Mouse (Mus musculus) cerebellum, postnatal 25 days (tissue): ENCODE measurements around the gene Slc4a5.
A peak's percentile ranks its signal among the peaks of the same experiment; 100 is the strongest.

Experiments used
- DNase-seq, 2 experiments: peaks; one replicate each; pipeline ENCODE4 v3.0.0; 2021; ENCODE audit warnings: mixed read lengths in 2 of 2

Slc4a5 gene

GRCm38 (mm10) chr6:83233306-83233705 lies 13.7 kb downstream of the Slc4a5 start:
- DNase-seq = no peak

GRCm38 (mm10) chr6:83234280-83234741 lies 14.7 kb downstream of the Slc4a5 start:
- DNase-seq = peak in 1 of 2 experiments; percentile 8

- no peak for DNase-seq
These were observed 17.5 kb downstream of the Slc4a5 start for GRCm38 (mm10) chr6:83237123-83237522.

- no peak for DNase-seq
These were observed 24.9 kb downstream of the Slc4a5 start for GRCm38 (mm10) chr6:83244422-83245061.

GRCm38 (mm10) chr6:83245134-83245533 lies 25.5 kb downstream of the Slc4a5 start:
- peak; percentile 57 to 78 for DNase-seq

GRCm38 (mm10) chr6:83245997-83246396 lies 26.4 kb downstream of the Slc4a5 start:
- no peak for DNase-seq

GRCm38 (mm10) chr6:83246750-83247149 lies 27.1 kb downstream of the Slc4a5 start:
- DNase-seq = no peak

GRCm38 (mm10) chr6:83247153-83247552 lies 27.5 kb downstream of the Slc4a5 start:
- DNase-seq = no peak

GRCm38 (mm10) chr6:83254242-83254641 lies 34.6 kb downstream of the Slc4a5 start:
- no peak for DNase-seq

GRCm38 (mm10) chr6:83264516-83264915 lies 44.9 kb downstream of the Slc4a5 start:
- DNase-seq = no peak

GRCm38 (mm10) chr6:83265253-83265652 lies 45.6 kb downstream of the Slc4a5 start:
- DNase-seq = no peak

- DNase-seq = no peak
These were observed 46.0 kb downstream of the Slc4a5 start for GRCm38 (mm10) chr6:83265653-83266052.

- peak in 1 of 2 experiments; percentile 26 for DNase-seq
These were observed 48.0 kb downstream of the Slc4a5 start for GRCm38 (mm10) chr6:83267616-83268015.

GRCm38 (mm10) chr6:83268144-83269010 lies 48.7 kb downstream of the Slc4a5 start:
- peak; percentile 91 to 95 for DNase-seq

GRCm38 (mm10) chr6:83273733-83274132 lies 54.1 kb downstream of the Slc4a5 start:
- DNase-seq = no peak

GRCm38 (mm10) chr6:83277151-83277550 lies 57.5 kb downstream of the Slc4a5 start:
- DNase-seq = no peak

GRCm38 (mm10) chr6:83278881-83279280 lies 59.3 kb downstream of the Slc4a5 start:
- peak in 1 of 2 experiments; percentile 41 for DNase-seq

GRCm38 (mm10) chr6:83280256-83280955 lies 60.8 kb downstream of the Slc4a5 start:
- DNase-seq = peak in 1 of 2 experiments; percentile 19

- no peak for DNase-seq
These were observed 81.0 kb downstream of the Slc4a5 start for GRCm38 (mm10) chr6:83300447-83301229.

GRCm38 (mm10) chr6:83301294-83301693 lies 81.7 kb downstream of the Slc4a5 start:
- peak in 1 of 2 experiments; percentile 48 for DNase-seq

GRCm38 (mm10) chr6:83302264-83302663 lies 82.6 kb downstream of the Slc4a5 start:
- DNase-seq = no peak

- no peak for DNase-seq
These were observed 89.4 kb downstream of the Slc4a5 start for GRCm38 (mm10) chr6:83309017-83309416.
